Mouse (Mus musculus) liver, adult 2 months (tissue): Measurements from ENCODE around the gene Prm3. TPM values are rescaled to one million over a fixed set of nuclear protein-coding genes. Genes with fewer than 3 reads are reported as not detected.

ENCODE experiments used
- DNase-seq: peaks from one replicate; pipeline ENCODE4 v3.0.0-alpha.2; 2011; ENCODE audit warnings: low read depth, low spot score; ENCODE audit errors: extremely low read depth
- H3K27ac ChIP-seq: fragments of 200-500 bp; replicated peaks from 2 replicates; pipeline ENCODE4 v1.5.1; 2012; ENCODE audit warnings: low read depth, mild to moderate bottlenecking, control low read depth, inconsistent platforms, low read length; ENCODE audit not compliant: insufficient read depth
- H3K27me3 ChIP-seq: fragments of 200-500 bp; 2 replicates; pipeline ENCODE4 v1.6.1; 2012; ENCODE audit warnings: mild to moderate bottlenecking, moderate library complexity, low read length, inconsistent platforms; ENCODE audit not compliant: control insufficient read depth, insufficient read depth
- H3K36me3 ChIP-seq: fragments of 200-500 bp; 2 replicates; pipeline ENCODE4 v1.6.1; 2012; ENCODE audit warnings: low read length, inconsistent platforms; ENCODE audit not compliant: control insufficient read depth, insufficient read depth
- H3K4me1 ChIP-seq: fragments of 200-500 bp; 2 replicates; pipeline ENCODE4 v1.6.1; 2011; ENCODE audit warnings: low read length; ENCODE audit not compliant: control insufficient read depth, insufficient read depth
- H3K4me3 ChIP-seq: fragments of 200-500 bp; 2 replicates; pipeline ENCODE4 v1.5.1; 2011; ENCODE audit warnings: low read depth, mild to moderate bottlenecking, control low read depth, low read length, moderate library complexity; ENCODE audit not compliant: insufficient read depth
- H3K79me2 ChIP-seq: fragments of 200-500 bp; 2 replicates; pipeline ENCODE4 v1.6.1; 2012; ENCODE audit warnings: inconsistent platforms, mild to moderate bottlenecking, low read length, moderate library complexity; ENCODE audit not compliant: control insufficient read depth, insufficient read depth
- H3K9ac ChIP-seq: fragments of 200-500 bp; 2 replicates; pipeline ENCODE4 v1.6.1; 2012; ENCODE audit warnings: low read depth, mild to moderate bottlenecking, control low read depth, inconsistent platforms, low read length
- CTCF ChIP-seq: fragments of 200-500 bp; IDR thresholded peaks from 2 replicates; pipeline ENCODE4 v1.5.1; 2011; ENCODE audit warnings: low read depth, low read length, control low read depth
- POLR2A ChIP-seq: fragments of 200-500 bp; IDR thresholded peaks from 2 replicates; pipeline ENCODE4 v1.6.1; 2011; ENCODE audit warnings: low read length, control low read depth; ENCODE audit not compliant: insufficient read depth; ENCODE audit errors: extremely low read depth
- WGBS: fragments of 180-500 bp; shearing (Covaris S2); methylation state at CpG from one replicate; pipeline ENCODE4 v1.1.7; 2018; 5-methylcytosine and 5-hydroxymethylcytosine counted together
- polyA plus RNA-seq: library from polyadenylated mRNA; depleted of rRNA; stranded (reverse); fragments of >200 nt; gene quantifications from 2 replicates; pipeline ENCODE4 v1.2.3, GENCODE M21; 2012; rRNA removed
- total RNA-seq: library from RNA; depleted of rRNA; stranded (reverse); fragments of >200 nt; gene quantifications from 2 replicates; pipeline ENCODE4 v1.2.3, GENCODE M21; 2014; rRNA removed

Gene Prm3
- total RNA-seq (not detected in 2 replicates), polyA plus RNA-seq (not detected in 2 replicates)

DNA sequence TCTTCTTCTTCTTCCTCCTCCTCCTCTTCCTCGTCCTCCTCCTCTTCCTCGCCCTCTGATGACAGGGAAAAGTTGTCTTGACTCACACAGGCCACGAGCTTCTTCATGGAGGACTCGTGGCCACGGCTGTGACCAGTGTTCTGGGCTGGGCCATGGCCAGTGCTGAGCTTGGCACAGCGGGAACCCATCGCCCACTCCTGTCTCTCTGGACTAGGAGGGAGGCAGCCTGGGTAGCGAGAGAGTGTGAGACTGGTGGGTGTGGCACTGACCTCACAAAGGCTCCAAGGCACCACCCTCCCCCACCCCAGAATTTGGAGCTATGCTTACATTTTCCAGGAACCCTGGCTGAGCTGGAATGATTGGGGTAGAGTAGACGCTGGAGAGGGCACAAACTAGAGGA, at the start of gene Prm3:
Prm3 (minus strand) TSS at position 213 of the 400 bp plus-strand sequence.
- no peak within 1 kb of the TSS for H3K9ac ChIP-seq
- H3K27ac ChIP-seq = no peak within 1 kb of the TSS
- H3K79me2 ChIP-seq = no peaks in the 10 kb centered on the region
- no peak within 1 kb of the TSS for H3K4me3 ChIP-seq
- 91% methylated on average over 9 of the region's 9 CpGs for WGBS
- no peaks in the 10 kb centered on the region for H3K27me3 ChIP-seq
- TF ChIP-seq CTCF = no peak
- TF ChIP-seq POLR2A = no peak
- no peaks in the 10 kb centered on the region for H3K4me1 ChIP-seq
- DNase-seq = no peak
- H3K36me3 ChIP-seq = no peaks in the 10 kb centered on the region

DNA sequence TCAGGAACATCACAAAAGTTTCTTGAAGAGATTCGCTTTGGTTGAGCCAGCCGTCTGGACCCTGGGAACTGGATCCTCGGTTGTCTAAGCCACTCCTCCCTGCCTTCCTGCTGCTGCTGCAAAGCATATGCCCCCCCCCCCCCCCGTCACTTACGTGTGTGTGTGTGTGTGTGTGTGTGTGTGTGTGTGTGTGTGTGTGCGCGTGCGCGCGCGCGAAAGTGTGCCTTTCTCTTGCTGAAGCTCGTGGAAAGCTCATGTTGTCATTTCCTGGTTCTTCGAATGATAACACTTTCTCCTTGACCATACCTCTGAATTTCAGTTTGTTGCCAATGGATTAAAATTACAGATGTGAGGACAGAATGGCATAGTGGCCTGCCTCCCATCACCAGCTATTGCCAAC, 49.3 kb upstream of the Prm3 start:
- DNase-seq = no peak
- 90% methylated on average over 14 of the region's 14 CpGs for WGBS
- Histone ChIP-seq H3K79me2 (no peaks in the 10 kb centered on the region), H3K36me3 (no peaks in the 10 kb centered on the region), H3K4me3 (no peak overlapping the region), H3K27me3 (no peaks in the 10 kb centered on the region), H3K27ac (no peak overlapping the region), H3K4me1 (peaks cover 12% of the 10 kb centered on the region), H3K9ac (no peak overlapping the region)
- no peak for TF ChIP-seq CTCF
- TF ChIP-seq POLR2A = no peak

DNA sequence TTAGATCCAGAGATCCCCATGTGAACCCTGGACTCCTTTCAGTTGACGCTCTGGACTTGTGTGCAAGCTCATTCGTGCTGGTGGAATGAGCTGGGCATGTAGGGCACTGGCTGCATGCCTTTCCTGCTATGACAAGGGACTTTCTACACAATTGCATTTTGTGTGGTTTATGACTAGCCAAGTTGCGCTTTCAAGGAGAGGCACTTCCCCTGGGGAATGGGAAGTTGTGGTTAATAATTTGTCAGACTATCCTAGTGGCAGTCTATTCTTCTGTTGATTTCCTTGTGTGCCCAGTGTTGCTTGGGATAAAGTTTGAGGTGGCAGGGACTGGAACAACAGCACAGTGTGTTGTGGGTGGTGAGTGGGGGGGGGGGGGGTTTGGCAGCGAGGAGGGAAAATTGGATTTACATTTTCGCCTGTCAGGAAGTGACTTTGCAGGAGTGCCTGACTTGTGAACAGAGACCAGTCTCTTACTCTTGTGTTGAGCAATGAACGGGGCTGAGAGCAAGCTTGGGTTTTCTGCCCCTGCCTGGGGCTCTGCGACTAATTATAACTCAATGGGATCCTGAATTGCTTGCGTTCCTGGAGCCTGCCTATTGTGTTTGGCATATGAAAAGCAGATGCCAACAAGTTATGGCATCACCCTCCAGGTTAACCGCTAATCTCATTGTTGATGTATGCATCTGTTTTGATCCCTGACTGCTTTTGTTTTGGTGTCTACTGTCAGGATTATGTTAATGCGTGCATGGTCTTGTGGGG, 48.0 kb upstream of the Prm3 start:
- H3K27me3 ChIP-seq = no peaks in the 10 kb centered on the region
- no peak overlapping the region for H3K4me3 ChIP-seq
- peaks cover 5% of the 10 kb centered on the region for H3K4me1 ChIP-seq
- TF ChIP-seq POLR2A (no peak), CTCF (no peak)
- H3K27ac ChIP-seq = no peak overlapping the region
- H3K79me2 ChIP-seq = no peaks in the 10 kb centered on the region
- 35% methylated on average over 10 of the region's 10 CpGs for WGBS
- no peak overlapping the region for H3K9ac ChIP-seq
- DNase-seq = peak; percentile 33
- H3K36me3 ChIP-seq = no peaks in the 10 kb centered on the region

DNA sequence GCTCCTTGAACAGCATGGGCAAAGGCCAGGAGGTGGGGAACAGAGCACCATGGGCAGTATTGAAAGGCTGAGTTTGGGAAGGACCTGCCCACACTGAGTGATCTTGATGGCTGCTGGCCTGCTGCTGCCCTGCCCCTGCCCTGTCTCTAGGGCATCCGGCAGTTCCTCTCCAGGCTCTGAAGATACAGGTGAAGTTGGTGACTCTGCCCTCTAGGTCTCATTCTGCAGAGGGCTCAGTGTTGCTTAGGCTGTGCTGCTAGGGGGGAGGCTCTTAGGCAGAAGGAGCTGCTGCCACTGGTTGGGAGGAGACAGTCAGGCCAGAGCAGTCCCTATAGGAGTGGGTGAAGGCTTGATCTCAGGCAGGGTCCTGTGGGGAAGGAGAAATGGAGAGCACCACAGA, 47.2 kb upstream of the Prm3 start:
- TF ChIP-seq POLR2A (no peak), CTCF (no peak)
- H3K27me3 ChIP-seq = no peaks in the 10 kb centered on the region
- 87% methylated on average over 1 of the region's 1 CpGs for WGBS
- no peaks in the 10 kb centered on the region for H3K79me2 ChIP-seq
- H3K4me3 ChIP-seq = no peak overlapping the region
- peaks cover 5% of the 10 kb centered on the region; the same call in 1 of the 2 replicates for H3K4me1 ChIP-seq
- no peak overlapping the region for H3K27ac ChIP-seq
- no peak for DNase-seq
- H3K9ac ChIP-seq = no peak overlapping the region
- no peaks in the 10 kb centered on the region for H3K36me3 ChIP-seq

DNA sequence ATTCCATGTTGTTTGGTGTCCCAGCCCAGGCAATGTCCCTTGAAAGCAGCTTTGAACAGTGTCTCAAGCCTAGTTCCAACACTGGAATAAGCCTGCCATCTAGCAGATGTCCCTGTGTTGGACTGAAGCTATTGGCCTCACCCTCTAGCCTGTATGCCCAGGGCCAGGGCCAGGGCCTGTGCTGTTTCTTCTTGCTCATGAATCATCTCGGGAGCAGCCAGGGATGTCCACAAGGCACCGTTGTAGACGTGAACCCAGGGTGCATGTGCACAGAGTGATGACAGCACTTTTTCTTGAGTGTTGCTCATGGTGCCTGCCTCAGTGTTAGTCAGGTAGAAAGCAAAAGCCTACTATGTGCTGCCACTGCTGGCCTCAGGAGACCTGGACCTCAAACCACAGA, 46.5 kb upstream of the Prm3 start:
- TF ChIP-seq CTCF = no peak
- H3K4me1 ChIP-seq = peaks cover 5% of the 10 kb centered on the region; the same call in 1 of the 2 replicates
- no peak for DNase-seq
- WGBS = 90% methylated on average over 3 of the region's 3 CpGs
- no peaks in the 10 kb centered on the region for H3K79me2 ChIP-seq
- H3K36me3 ChIP-seq = no peaks in the 10 kb centered on the region
- H3K27me3 ChIP-seq = no peaks in the 10 kb centered on the region
- no peak overlapping the region for H3K27ac ChIP-seq
- H3K4me3 ChIP-seq = no peak overlapping the region
- no peak overlapping the region for H3K9ac ChIP-seq

DNA sequence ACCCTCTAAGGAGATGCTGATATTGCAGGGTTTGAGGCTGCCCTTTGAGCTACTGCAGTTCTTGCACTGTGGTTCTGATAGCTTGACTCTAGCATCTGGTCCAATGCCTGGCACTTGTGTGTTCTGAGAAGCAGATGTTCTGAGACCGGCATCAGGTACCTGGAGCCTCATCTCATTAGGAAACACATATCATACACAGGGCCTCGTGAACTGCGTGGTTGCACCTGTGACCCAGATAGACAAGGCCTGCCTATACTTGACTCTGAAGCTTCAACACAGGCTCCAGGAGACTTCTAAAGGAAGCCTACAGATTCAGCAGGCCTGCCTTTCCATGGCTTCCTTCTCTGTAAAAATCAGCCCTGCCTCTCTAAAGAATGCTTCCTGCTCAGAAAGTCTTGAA, 45.7 kb upstream of the Prm3 start:
- H3K27me3 ChIP-seq = no peaks in the 10 kb centered on the region
- H3K36me3 ChIP-seq = no peaks in the 10 kb centered on the region
- peaks cover 5% of the 10 kb centered on the region; the same call in 1 of the 2 replicates for H3K4me1 ChIP-seq
- 98% methylated on average over 3 of the region's 3 CpGs for WGBS
- no peak for DNase-seq
- no peaks in the 10 kb centered on the region for H3K79me2 ChIP-seq
- H3K27ac ChIP-seq = no peak overlapping the region
- no peak overlapping the region for H3K9ac ChIP-seq
- TF ChIP-seq CTCF = no peak
- TF ChIP-seq POLR2A = no peak
- H3K4me3 ChIP-seq = no peak overlapping the region
